Mouse (Mus musculus): Measurements from ENCODE around the gene Smc3.
"Not testable (repeated sequence)": the region's sequence is repeated elsewhere in the genome, so short reads cannot be mapped to it uniquely, and the experiment has no call there.

Gene Smc3

GRCm38 (mm10) chr19:53576061-53576460, 24.1 kb upstream of the Smc3 start:
- no peak for DNase-seq (ENCODE audit: low spot score in 2 of 2)

GRCm38 (mm10) chr19:53577025-53577800, 23.0 kb upstream of the Smc3 start:
- DNase-seq (ENCODE audit: low spot score in 2 of 2) = no peak

DNA sequence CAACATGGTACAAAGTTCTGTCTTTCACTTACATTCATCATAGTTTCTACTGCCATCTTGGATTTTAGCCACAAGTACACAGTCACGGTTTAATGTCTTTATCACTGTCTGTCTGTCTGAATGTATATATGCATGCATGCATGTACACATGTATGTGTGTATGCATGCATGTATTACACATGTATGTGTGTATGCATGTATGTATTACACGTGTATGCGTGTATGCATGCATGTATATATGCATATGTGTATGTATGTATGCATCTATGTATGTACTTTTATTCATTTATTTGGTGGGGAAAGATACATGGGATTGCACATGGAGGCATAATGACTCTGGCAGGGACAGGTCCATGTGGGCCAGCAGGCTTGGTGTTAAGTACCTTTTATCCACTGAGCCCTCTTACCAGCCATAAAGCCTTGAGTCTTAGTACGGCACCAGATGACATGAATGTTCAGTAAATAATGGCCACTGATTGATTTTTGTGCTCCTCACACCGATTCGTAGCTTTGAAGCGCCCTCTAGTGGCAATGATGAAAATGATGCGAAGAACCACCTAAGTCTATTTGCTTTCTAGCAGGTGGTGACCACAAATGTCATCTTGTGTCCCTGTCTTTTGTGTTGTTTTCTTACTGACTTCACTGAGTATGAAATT, 21.5 kb upstream of the Smc3 start:
- peak; percentile 63 to 73 for DNase-seq (ENCODE audit: low spot score in 2 of 2)

- DNase-seq (ENCODE audit: low spot score in 2 of 2) = not testable (repeated sequence)
Measured at GRCm38 (mm10) chr19:53580271-53580670, 19.9 kb upstream of the Smc3 start.

DNA sequence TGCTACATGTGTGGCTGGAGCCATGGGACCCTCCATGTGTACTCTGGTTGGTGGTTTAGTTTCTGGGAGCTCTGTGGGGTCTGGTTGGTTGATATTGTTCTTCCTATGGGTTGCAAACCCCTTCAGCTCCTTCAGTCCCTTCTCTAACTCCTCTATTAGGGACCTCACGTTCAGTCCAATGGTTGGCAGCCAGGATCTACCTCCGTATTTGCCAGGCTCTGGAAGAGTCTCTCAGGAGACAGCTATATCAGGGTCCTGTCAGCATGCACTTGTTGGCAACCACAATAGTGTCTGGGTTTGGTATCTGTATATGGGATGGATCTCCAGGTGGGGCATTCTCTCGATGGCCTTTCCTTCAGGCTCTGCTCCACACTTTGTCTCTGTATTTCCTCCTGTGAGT, 12.5 kb upstream of the Smc3 start:
- not testable (repeated sequence) for DNase-seq (ENCODE audit: low spot score in 2 of 2)

DNA sequence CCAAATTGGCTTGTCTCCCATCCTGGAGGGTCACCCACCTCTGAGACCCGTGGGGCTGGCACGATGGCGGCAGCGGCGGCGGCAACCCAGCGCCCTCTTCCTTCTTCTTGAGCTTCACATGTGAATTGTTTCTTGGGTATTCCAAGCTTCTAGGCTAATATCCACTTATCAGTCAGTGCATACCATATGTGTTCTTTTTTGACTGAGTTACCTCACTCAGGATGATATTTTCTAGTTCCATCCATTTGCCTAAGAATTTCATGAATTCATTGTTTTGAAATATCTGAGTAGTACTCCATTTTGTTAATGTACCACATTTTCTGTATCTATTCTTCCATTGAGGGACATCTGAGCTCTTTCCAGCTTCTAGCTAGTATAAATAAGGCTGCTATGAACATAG, 11.2 kb upstream of the Smc3 start, which contains the start of gene Nutf2-ps1:
TSS of gene Nutf2-ps1 (minus strand) at position 101 of the 400 bp plus-strand sequence.
- not testable (repeated sequence) for DNase-seq (ENCODE audit: low spot score in 2 of 2)

- no peak for DNase-seq (ENCODE audit: low spot score in 2 of 2)
Measured at GRCm38 (mm10) chr19:53596723-53597474, 3.3 kb upstream of the Smc3 start.

DNA sequence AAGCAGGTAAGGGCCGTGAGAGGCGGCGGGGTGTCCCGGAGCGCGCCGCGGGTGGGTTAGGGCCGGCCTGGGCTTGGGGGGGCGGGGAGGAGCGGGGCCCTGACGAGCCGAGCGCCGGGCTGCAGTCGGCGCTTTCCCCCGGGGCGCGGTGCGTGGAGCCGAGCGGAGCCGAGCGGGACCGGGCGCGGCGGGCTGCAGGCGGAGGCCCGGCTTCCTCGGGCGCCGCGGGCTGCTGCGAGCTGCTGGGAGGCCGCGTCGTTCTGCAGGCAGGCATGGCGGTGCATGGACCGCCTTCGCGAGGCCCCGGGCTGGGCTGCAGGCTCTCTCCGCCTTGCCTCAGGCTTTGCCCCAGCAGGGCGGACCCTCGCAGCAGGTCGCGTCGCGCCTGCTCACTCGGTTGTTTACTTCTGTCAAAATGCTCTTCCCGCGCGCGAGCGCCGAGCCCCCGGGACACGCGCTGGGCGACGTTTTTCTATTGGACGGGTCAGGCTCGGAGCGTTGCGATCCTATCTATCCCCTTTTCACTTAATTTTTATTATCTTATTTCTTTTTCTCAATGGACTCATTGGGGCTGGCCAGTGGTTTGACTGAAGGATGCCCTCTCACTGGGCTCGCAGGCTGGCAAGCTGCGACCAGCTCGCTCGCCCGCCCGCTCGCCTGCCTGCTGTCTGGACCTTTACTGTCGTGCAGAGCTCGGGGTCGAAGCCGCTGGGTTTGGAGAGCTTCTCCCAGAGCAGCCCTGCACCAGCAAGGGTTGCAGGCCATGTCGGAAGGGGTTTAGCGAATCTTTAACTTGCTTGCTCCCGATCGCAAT, 558 bp downstream of the Smc3 start:
- peak; percentile 62 to 63 for DNase-seq (ENCODE audit: low spot score in 2 of 2)

- DNase-seq (ENCODE audit: low spot score in 2 of 2) = no peak
Measured at GRCm38 (mm10) chr19:53601363-53601655, 1.1 kb downstream of the Smc3 start.

DNA sequence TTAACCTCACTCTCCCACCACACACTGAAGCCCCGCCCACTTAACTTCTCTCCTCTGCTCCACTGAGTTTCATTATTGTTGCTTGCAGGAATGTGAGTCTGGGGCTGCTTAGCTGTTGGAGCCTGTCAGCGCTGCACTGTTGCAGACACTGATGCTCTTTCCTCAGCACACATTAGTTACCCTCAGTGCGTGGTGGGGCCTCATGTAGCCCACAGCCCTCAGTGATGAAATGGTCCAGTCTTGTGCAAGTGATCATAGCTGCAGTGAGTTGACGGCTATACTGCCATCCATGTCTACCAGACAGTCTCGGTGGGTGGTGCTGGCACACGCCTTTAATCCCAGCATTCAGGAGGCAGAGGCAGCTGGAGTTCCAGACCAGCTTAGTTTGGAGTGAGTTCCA, 8.7 kb downstream of the Smc3 start:
- no peak for DNase-seq (ENCODE audit: low spot score in 2 of 2)

DNA sequence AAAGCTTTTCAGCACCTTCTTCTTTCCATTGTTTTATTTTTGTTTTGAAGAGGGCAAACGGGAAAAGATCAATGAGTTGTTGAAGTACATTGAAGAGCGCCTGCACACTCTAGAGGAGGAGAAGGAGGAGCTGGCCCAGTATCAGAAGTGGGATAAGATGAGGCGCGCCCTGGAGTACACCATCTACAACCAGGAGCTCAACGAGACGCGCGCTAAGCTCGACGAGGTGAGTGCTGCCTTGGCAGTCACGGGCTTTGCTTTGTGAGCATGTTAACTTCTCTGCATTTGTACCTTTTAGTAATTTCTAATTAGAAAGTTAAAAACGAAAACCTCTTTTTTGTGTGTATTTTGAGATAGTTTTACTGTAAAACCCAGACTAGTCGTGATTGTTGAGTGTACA, 21.5 kb downstream of the Smc3 start:
- DNase-seq (ENCODE audit: low spot score in 2 of 2) = no peak

GRCm38 (mm10) chr19:53638041-53638440, 37.8 kb downstream of the Smc3 start:
- no peak for DNase-seq (ENCODE audit: low spot score in 2 of 2)

DNA sequence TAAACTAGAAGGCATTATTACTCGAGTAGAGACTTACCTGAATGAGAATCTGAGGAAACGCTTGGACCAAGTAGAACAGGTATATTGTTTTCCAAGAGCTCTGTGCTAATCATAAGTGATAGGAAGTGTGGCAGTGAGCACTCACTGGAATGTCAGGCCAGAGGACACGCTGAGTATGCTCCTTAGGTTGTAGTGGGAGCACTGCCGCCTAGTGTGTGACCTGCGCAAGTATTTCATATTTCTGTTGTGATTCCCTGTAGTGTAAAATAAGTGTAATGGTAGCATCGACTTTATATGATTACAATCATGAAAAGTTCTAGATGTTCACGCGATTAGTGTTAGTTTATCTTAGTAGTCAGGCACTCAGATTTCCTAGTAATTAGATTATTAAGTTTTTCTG, 38.5 kb downstream of the Smc3 start:
- DNase-seq (ENCODE audit: low spot score in 2 of 2) = no peak

- peak in 1 of 2 experiments; percentile 9 for DNase-seq (ENCODE audit: low spot score in 2 of 2)
Measured at GRCm38 (mm10) chr19:53644020-53644595, 43.9 kb downstream of the Smc3 start.

- no peak for DNase-seq (ENCODE audit: low spot score in 2 of 2)
Measured at GRCm38 (mm10) chr19:53647301-53647700, 47.1 kb downstream of the Smc3 start.

GRCm38 (mm10) chr19:53648056-53648455, 47.9 kb downstream of the Smc3 start:
- no peak for DNase-seq (ENCODE audit: low spot score in 2 of 2)

- peak; percentile 31 to 38 for DNase-seq (ENCODE audit: low spot score in 2 of 2)
Measured at GRCm38 (mm10) chr19:53648802-53649236, 48.6 kb downstream of the Smc3 start.

- no peak for DNase-seq (ENCODE audit: low spot score in 2 of 2)
Measured at GRCm38 (mm10) chr19:53649361-53649760, 49.2 kb downstream of the Smc3 start.

DNA sequence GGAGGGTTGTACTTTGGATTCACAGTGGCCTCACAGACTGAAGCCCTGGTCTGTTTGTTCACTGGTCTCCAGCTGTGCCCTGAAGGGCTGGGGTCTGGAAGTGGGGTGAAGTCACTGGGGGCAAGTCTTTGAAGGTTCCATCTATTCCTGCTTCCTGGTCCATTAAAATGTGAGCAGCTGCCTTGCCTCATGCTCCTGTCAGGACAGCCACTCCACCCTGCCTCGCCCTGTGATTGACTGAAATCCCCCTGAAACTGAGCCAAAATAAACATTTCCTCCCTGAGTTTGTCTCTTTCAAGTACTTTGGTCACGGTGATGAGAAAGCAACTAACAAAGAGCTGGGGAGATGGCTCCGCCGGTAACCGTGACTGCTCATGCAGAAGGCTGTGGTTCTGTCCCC, 49.6 kb downstream of the Smc3 start:
- no peak for DNase-seq (ENCODE audit: low spot score in 2 of 2)

DNA sequence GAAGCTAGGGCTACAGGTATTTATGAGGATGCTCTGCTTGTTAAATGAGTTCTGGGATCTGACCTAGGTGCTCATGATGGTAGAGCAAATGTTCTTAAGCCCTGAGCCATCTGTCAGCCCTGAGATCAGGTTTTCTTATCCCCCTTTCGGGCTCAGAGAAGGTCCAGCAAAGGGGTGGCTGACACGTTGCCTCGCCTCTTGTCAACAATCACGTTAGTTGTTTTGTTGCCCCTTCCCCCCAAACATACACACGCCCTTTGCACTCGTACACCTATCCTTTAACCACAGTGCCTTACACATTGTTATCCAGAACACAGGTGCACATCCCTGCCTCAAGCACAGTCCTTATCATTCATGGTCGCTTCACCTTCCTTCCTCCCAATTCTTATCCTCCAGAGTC, 50.7 kb downstream of the Smc3 start:
- DNase-seq (ENCODE audit: low spot score in 2 of 2) = no peak

GRCm38 (mm10) chr19:53652267-53652666, 52.1 kb downstream of the Smc3 start:
- DNase-seq (ENCODE audit: low spot score in 2 of 2) = no peak

Measured in spleen, postnatal 36 days (tissue).